Mouse (Mus musculus) liver, embryonic 14.5 days (tissue): ENCODE data around the gene Crybb1. TPM values are rescaled to one million over a fixed set of nuclear protein-coding genes. Genes with fewer than 3 reads are reported as not detected.

ENCODE experiments used
- ATAC-seq: fragments of 200-750 bp; cut with Nextera tagmentation; 2 replicates; pipeline ENCODE4 v1.8.0; 2017; ENCODE audit warnings: moderate number of reproducible peaks, mild to moderate bottlenecking, moderate library complexity; ENCODE audit not compliant: insufficient read depth
- DNase-seq, 3 experiments: peaks; one replicate each; pipeline ENCODE4 v3.0.0-alpha.2; 2012 to 2013; ENCODE audit warnings: low read depth in 3 of 3, low spot score in 3 of 3
- H3K27ac ChIP-seq: fragments of 300-500 bp; sonication (generic); 2 replicates; pipeline ENCODE4 v1.5.1; 2014; ENCODE audit warnings: moderate library complexity, mild to moderate bottlenecking, control low read depth, inconsistent platforms
- H3K27me3 ChIP-seq: fragments of 300-500 bp; sonication (generic); 2 replicates; pipeline ENCODE4 v1.6.1; 2014; ENCODE audit warnings: mild to moderate bottlenecking, low read length, moderate library complexity; ENCODE audit not compliant: control insufficient read depth, insufficient read depth
- H3K36me3 ChIP-seq: fragments of 300-500 bp; sonication (generic); replicated peaks from 2 replicates; pipeline ENCODE4 v1.6.1; 2014; ENCODE audit warnings: low read depth; ENCODE audit not compliant: control insufficient read depth, insufficient read depth
- H3K4me1 ChIP-seq, 2 experiments: fragments of 200-500 bp in 1 of 2; fragments of 300-500 bp in 1 of 2; sonication (generic) in 1 of 2; replicated peaks; 2 replicates each; pipeline ENCODE4 v1.6.1; 2012 to 2014; ENCODE audit warnings: antibody characterized with exemption in 1 of 2, inconsistent platforms in 1 of 2, low read length in 1 of 2; ENCODE audit not compliant: control insufficient read depth in 2 of 2, insufficient read depth in 2 of 2
- H3K4me2 ChIP-seq: fragments of 300-500 bp; sonication (generic); 2 replicates; pipeline ENCODE4 v1.6.1; 2014; ENCODE audit warnings: low read depth, mild to moderate bottlenecking, control low read depth, moderate library complexity
- H3K4me3 ChIP-seq, 2 experiments: fragments of 200-500 bp in 1 of 2; fragments of 300-500 bp in 1 of 2; sonication (generic) in 1 of 2; 2 replicates each; pipeline ENCODE4 v1.5.1; 2012 to 2014; ENCODE audit warnings: low read depth in 2 of 2, low read length in 2 of 2, mild to moderate bottlenecking in 2 of 2, control low read depth in 1 of 2, inconsistent platforms in 1 of 2, moderate library complexity in 1 of 2; ENCODE audit not compliant: insufficient read depth in 1 of 2
- H3K9ac ChIP-seq: fragments of 300-500 bp; sonication (generic); replicated peaks from 2 replicates; pipeline ENCODE4 v1.6.1; 2014; ENCODE audit warnings: mild to moderate bottlenecking, control low read depth, moderate library complexity
- H3K9me3 ChIP-seq: fragments of 300-500 bp; sonication (generic); 2 replicates; pipeline ENCODE4 v1.6.1; 2016; ENCODE audit warnings: low read length, mixed read lengths; ENCODE audit not compliant: control insufficient read depth
- CTCF ChIP-seq: IDR thresholded peaks from 2 replicates; pipeline ENCODE4 v1.5.1; 2016; ENCODE audit warnings: antibody characterized with exemption, low read depth, control low read depth
- EP300 ChIP-seq: IDR thresholded peaks from 2 replicates; pipeline ENCODE4 v1.6.1; 2016; ENCODE audit warnings: antibody characterized with exemption, low read depth
- WGBS: fragments of 180-500 bp; shearing (Covaris S2); extraction: QIAGEN DNeasy Blood & Tissue Kit; methylation state at CpG from one replicate; pipeline ENCODE4 v1.1.7; 2014; ENCODE audit not compliant: insufficient replicate concordance; 5-methylcytosine and 5-hydroxymethylcytosine counted together
- polyA plus RNA-seq, 2 experiments: library from polyadenylated mRNA; depleted of rRNA in 1 of 2; stranded (reverse) in 1 of 2; unstranded in 1 of 2; fragments of >200 nt; fragmentation: Nextera tagmentation in 1 of 2; extraction: Ambion mirVana in 1 of 2; gene quantifications; 2 replicates each; pipeline versions ENCODE4 v1.2.1 to v1.2.3; 2012 to 2014

Gene Crybb1
- polyA plus RNA-seq, 2 experiments = 0.24 TPM; not detected in 1

DNA sequence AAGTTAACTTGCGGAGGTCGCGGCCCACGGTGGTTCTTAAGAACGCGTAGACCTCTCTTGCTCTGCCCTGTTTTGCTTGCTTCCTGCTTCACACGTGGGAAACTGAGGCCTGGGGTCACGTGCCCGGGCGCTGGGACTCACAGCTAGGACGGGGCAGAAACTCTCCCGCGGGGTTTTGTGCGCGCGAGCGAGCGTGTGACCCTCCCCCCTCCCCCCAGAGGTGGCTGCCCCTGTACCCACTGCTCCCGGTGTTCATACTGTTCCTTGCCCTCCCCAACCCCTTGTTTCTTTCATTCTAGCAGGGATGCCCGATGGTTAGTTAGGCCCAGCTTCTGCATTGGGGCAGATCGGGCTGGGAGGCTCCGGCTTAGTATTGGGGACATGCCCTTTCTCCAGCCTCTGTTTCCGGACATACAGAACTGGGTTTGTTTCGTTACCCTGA is 21.3 kb downstream of the Crybb1 start:
- Histone ChIP-seq H3K4me2 (peak overlapping the region; percentile 81), H3K4me3 (peak overlapping the region; percentile 73 to 80), H3K9ac (peak overlapping the region; percentile 81), H3K27ac (peak overlapping the region; percentile 18), H3K36me3 (no peaks in the 10 kb centered on the region), H3K27me3 (no peaks in the 10 kb centered on the region), H3K9me3 (no peaks in the 10 kb centered on the region), H3K4me1 (peaks cover 16 to 38% of the 10 kb centered on the region in 2 experiments)
- DNase-seq (no peak), ATAC-seq (no peak; the same call in 1 of the 2 replicates)
- under 1% methylated on average over 24 of the region's 24 CpGs for WGBS
- TF ChIP-seq CTCF (no peak), EP300 (no peak)

DNA sequence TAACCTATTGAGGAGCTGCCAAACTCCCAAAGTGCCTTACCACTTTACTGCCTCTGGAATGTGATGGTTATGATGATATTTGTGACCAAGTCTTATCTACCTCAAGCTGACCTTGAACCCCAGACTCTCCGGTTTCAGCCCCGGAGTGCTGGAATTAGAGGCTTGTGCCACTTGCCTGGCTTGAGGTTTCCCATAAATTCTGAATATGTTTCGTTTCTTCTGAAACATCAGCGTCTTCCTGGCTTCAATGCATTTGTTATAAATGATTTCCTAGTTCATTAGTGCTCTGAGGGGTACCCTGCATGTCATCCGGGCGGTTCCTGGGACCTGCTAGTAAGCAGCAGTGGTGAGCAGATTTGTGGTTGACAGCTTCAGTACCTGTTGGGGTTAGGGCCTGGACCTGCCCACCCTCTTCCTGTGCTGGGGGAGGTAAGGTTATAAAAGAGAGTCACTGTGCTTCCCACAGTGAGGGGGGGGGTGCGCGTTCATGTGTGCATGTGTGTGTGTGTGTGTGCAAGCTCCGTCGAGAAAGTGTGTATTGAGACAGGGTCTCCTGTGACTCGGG is 22.4 kb downstream of the Crybb1 start:
- peak overlapping the region; percentile 81; the same call in 1 of the 2 replicates for H3K9ac ChIP-seq
- ATAC-seq (no peak), DNase-seq (no peak)
- no peak overlapping the region for H3K27ac ChIP-seq
- H3K4me3 ChIP-seq = peak overlapping the region; percentile 35 to 73
- 50% methylated on average over 11 of the region's 11 CpGs for WGBS
- H3K9me3 ChIP-seq = no peaks in the 10 kb centered on the region
- TF ChIP-seq EP300 (no peak), CTCF (no peak)
- H3K36me3 ChIP-seq = no peaks in the 10 kb centered on the region
- peaks cover 16 to 47% of the 10 kb centered on the region in 2 experiments for H3K4me1 ChIP-seq
- H3K4me2 ChIP-seq = peak overlapping the region; percentile 81
- no peaks in the 10 kb centered on the region for H3K27me3 ChIP-seq

DNA sequence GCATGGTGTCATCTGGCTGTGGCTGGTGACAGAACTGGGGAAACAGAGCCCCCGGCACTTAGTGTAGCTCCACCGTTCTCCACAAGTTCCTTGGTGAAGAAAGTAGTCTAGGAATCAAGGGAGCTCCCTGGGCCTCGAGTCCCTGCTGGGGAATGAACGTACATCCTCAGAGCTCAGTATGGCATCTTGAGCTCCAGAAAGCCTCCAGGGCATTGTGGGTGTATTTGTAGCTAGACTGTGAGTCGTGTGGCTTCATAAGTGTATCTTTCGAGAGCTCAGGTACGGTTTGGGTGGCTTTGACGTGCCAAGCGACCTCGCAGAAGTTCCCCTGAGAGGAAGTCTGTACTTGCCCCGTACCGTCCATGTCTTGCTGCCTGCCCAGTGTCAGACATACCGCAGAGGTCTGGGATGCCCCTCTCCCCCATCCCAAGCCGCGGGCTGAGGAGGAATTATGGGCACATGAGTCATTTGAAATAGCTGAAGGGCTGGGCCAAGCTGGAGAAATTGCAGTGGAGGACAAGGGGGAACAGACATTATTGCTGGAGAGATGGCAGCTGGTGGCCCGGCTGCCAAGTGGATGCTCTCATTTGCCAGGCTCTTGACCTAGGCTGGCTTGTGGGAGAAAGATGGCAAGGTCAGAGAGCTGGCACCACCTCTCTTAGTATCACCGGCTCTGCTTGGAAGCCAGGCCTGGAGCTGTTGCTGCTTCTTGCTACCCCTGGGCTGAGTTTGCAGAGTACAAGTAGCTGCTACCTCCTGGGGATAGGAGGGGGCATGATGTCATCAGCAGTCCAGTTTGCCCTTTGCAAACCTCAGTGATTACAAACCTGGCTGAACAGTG is 23.8 kb downstream of the Crybb1 start:
- H3K27ac ChIP-seq = no peak overlapping the region; the same call in 1 of the 2 replicates
- no peak overlapping the region for H3K9ac ChIP-seq
- TF ChIP-seq CTCF = no peak
- no peak for TF ChIP-seq EP300
- H3K9me3 ChIP-seq = no peaks in the 10 kb centered on the region
- ATAC-seq (no peak), DNase-seq (no peak)
- H3K27me3 ChIP-seq = no peaks in the 10 kb centered on the region
- peaks cover 19 to 57% of the 10 kb centered on the region in 2 experiments for H3K4me1 ChIP-seq
- peak overlapping the region; percentile 10 to 21; a peak in 1 of 4 replicates for H3K4me3 ChIP-seq
- H3K36me3 ChIP-seq = no peaks in the 10 kb centered on the region
- H3K4me2 ChIP-seq = peak overlapping the region; percentile 81
- 36% methylated on average over 17 of the region's 17 CpGs for WGBS

DNA sequence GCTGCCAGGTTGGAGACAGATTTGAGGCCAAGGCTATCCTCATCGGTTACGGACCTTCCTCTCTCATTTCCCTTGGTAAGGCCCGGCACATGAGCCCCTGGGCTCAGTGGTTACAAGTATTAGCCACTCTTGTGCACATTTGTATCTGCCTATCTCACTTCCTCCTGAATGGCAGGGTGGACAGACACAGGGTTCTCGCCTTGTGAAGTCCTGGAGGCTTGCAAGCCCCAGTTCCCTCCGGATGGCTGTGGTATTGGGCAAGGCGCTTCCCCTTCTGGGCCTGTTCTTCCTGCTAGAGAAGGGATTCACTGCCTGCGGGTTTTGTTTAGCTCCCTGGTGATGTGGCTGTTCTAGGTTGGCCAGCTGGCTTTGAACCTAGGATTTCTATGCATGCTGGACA is 24.5 kb downstream of the Crybb1 start:
- Histone ChIP-seq H3K4me2 (peak overlapping the region; percentile 81), H3K9me3 (no peaks in the 10 kb centered on the region), H3K9ac (no peak overlapping the region), H3K27ac (no peak overlapping the region), H3K4me3 (no peak overlapping the region), H3K4me1 (peaks cover 19 to 60% of the 10 kb centered on the region in 2 experiments), H3K27me3 (no peaks in the 10 kb centered on the region), H3K36me3 (no peaks in the 10 kb centered on the region)
- 31% methylated on average over 7 of the region's 7 CpGs for WGBS
- DNase-seq (no peak), ATAC-seq (no peak)
- no peak for TF ChIP-seq CTCF
- TF ChIP-seq EP300 = no peak
